Mouse (Mus musculus) hindbrain, embryonic 12.5 days (tissue): ENCODE results near the gene Tmem14a. TPM values are rescaled to one million over a fixed set of nuclear protein-coding genes. Genes with fewer than 3 reads are reported as not detected.

Experiments used
- ATAC-seq: fragments of 200-750 bp; cut with Nextera tagmentation; 2 replicates; pipeline ENCODE4 v1.8.0; 2017; ENCODE audit warnings: moderate TSS enrichment; ENCODE audit not compliant: low FRiP score
- H3K27ac ChIP-seq: fragments of 300-500 bp; sonication (generic); 2 replicates; pipeline ENCODE4 v1.5.1; 2016; ENCODE audit warnings: mild to moderate bottlenecking
- H3K27me3 ChIP-seq: fragments of 300-500 bp; sonication (generic); 2 replicates; pipeline ENCODE4 v1.6.1; 2016; ENCODE audit warnings: mild to moderate bottlenecking
- H3K36me3 ChIP-seq: fragments of 300-500 bp; sonication (generic); 2 replicates; pipeline ENCODE4 v1.6.1; 2016; ENCODE audit warnings: mild to moderate bottlenecking
- H3K4me1 ChIP-seq: fragments of 300-500 bp; sonication (generic); 2 replicates; pipeline ENCODE4 v1.6.1; 2016
- H3K4me2 ChIP-seq: fragments of 300-500 bp; sonication (generic); replicated peaks from 2 replicates; pipeline ENCODE4 v1.6.1; 2016; ENCODE audit warnings: mild to moderate bottlenecking
- H3K4me3 ChIP-seq: fragments of 300-500 bp; sonication (generic); 2 replicates; pipeline ENCODE4 v1.5.1; 2016; ENCODE audit warnings: mild to moderate bottlenecking
- H3K9ac ChIP-seq: fragments of 300-500 bp; sonication (generic); 2 replicates; pipeline ENCODE4 v1.6.1; 2016; ENCODE audit warnings: mild to moderate bottlenecking, moderate library complexity
- H3K9me3 ChIP-seq: fragments of 300-500 bp; sonication (generic); replicated peaks from 2 replicates; pipeline ENCODE4 v1.6.1; 2016; ENCODE audit warnings: mild to moderate bottlenecking
- WGBS: fragments of 180-500 bp; shearing (Covaris S2); methylation state at CpG from one replicate; pipeline ENCODE4 v1.1.7; 2016; 5-methylcytosine and 5-hydroxymethylcytosine counted together
- polyA plus RNA-seq: library from polyadenylated mRNA; unstranded; fragments of >200 nt; fragmentation: Nextera tagmentation; extraction: Ambion mirVana; gene quantifications from 2 replicates; pipeline ENCODE4 v1.2.1, GENCODE M21; 2016

Gene Tmem14a
- polyA plus RNA-seq, 1 experiment from 2014 or later, result 15.3 TPM

- Histone ChIP-seq H3K27me3 (no peaks in the 10 kb centered on the region), H3K36me3 (no peaks in the 10 kb centered on the region), H3K4me1 (no peaks in the 10 kb centered on the region), H3K9ac (no peak within 1 kb of the TSS), H3K4me2 (no peak within 1 kb of the TSS), H3K9me3 (no peaks in the 10 kb centered on the region), H3K27ac (no peak within 1 kb of the TSS), H3K4me3 (no peak within 1 kb of the TSS)
- no peak for ATAC-seq
- 90% methylated on average over 4 of the region's 8 CpGs for WGBS
Observed at GRCm38 (mm10) chr1:21239911-21240898, 21.8 kb downstream of the Tmem14a start, which contains the start of gene Gsta3. TSS of gene Gsta3 (plus strand) at chr1:21240589.

DNA sequence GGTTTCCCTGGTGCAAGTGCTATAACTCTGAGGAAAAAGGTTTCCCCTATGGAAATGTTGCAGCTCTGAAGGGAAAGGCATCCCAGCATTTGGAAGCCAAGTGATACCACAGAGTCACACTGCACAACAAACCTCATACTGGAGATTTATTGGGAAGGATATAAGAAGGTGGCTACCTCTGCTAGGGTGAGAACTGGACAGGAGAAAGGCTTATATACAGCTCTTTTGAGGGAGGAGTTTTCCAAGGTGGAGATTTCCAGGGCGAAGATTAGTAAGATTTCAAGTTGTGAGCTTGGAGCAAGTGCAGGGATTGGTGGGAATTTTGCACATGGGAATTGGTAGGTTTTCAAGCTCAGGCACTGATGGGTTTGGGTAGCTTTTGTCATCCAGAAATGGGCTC lies 22.7 kb downstream of the Tmem14a start:
- no peak overlapping the region for H3K27ac ChIP-seq
- 91% methylated on average over 1 of the region's 1 CpGs for WGBS
- no peaks in the 10 kb centered on the region for H3K4me1 ChIP-seq
- H3K4me3 ChIP-seq, result no peak overlapping the region
- ATAC-seq, result no peak
- H3K9ac ChIP-seq, result no peak overlapping the region
- H3K36me3 ChIP-seq, result no peaks in the 10 kb centered on the region
- no peaks in the 10 kb centered on the region for H3K9me3 ChIP-seq
- H3K4me2 ChIP-seq, result no peak overlapping the region
- no peaks in the 10 kb centered on the region for H3K27me3 ChIP-seq

- Histone ChIP-seq H3K9ac (no peak overlapping the region), H3K36me3 (no peaks in the 10 kb centered on the region), H3K4me2 (no peak overlapping the region), H3K27me3 (no peaks in the 10 kb centered on the region), H3K27ac (no peak overlapping the region), H3K4me1 (no peaks in the 10 kb centered on the region), H3K4me3 (no peak overlapping the region), H3K9me3 (no peaks in the 10 kb centered on the region)
- WGBS, result 80% methylated on average over 4 of the region's 4 CpGs
- ATAC-seq, result no peak
Observed at GRCm38 (mm10) chr1:21244290-21244960, 26.1 kb downstream of the Tmem14a start.

GRCm38 (mm10) chr1:21246136-21246535 lies 27.8 kb downstream of the Tmem14a start:
- H3K4me2 ChIP-seq, result no peak overlapping the region
- no peaks in the 10 kb centered on the region for H3K36me3 ChIP-seq
- no peaks in the 10 kb centered on the region for H3K4me1 ChIP-seq
- H3K9me3 ChIP-seq, result no peaks in the 10 kb centered on the region
- no peaks in the 10 kb centered on the region for H3K27me3 ChIP-seq
- no peak overlapping the region for H3K27ac ChIP-seq
- no peak overlapping the region for H3K4me3 ChIP-seq
- no peak for ATAC-seq
- no peak overlapping the region for H3K9ac ChIP-seq
- 78% methylated on average over 3 of the region's 3 CpGs for WGBS

GRCm38 (mm10) chr1:21247896-21248295 lies 29.5 kb downstream of the Tmem14a start:
- ATAC-seq, result no peak
- Histone ChIP-seq H3K4me3 (no peak overlapping the region), H3K27me3 (no peaks in the 10 kb centered on the region), H3K36me3 (no peaks in the 10 kb centered on the region), H3K9ac (no peak overlapping the region), H3K4me2 (no peak overlapping the region), H3K9me3 (no peaks in the 10 kb centered on the region), H3K4me1 (no peaks in the 10 kb centered on the region), H3K27ac (no peak overlapping the region)

DNA sequence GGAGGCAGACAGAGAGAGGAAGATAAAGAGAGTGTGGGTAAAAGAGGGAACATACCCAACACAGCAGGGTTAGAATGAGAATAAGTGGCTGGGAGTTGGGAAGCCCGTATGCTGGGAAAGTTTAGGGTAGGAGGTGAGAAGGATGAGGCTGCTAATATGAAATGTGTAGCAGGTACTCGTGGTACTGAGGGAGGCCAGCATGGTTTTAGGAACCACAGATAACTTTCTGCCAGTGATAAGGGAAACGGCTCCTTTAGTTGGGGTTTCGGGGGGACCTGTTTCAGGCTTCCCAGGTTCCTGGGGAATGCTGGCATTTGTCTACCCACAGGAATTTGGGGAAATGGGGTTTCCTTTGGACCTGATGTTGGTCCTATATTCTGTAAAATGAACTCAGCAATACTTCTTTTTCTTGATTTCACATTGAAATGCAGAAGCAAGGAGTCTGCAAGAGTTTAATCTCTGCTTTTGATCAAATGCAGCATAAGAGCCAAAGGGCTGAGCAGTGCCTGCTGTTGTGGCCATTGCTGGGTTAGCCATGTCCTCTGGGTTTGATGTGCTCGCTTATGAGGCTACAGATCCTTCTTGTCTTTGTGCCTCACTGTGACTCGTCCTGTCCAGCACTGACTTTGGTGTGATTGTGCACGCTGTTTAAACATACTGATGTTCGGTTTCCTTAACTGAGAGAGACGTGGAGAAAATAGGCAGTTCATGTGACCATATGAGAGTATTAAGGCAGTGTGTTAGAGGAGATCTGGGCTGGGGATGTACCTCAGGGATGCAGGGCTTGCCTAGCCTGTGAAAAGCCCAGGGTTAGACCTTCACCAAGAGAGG lies 30.4 kb downstream of the Tmem14a start:
- no peak overlapping the region for H3K4me2 ChIP-seq
- no peaks in the 10 kb centered on the region for H3K36me3 ChIP-seq
- H3K4me3 ChIP-seq, result no peak overlapping the region
- H3K9ac ChIP-seq, result no peak overlapping the region
- H3K27me3 ChIP-seq, result no peaks in the 10 kb centered on the region
- 91% methylated on average over 9 of the region's 9 CpGs for WGBS
- no peak for ATAC-seq
- no peaks in the 10 kb centered on the region for H3K4me1 ChIP-seq
- H3K9me3 ChIP-seq, result no peaks in the 10 kb centered on the region
- no peak overlapping the region for H3K27ac ChIP-seq

DNA sequence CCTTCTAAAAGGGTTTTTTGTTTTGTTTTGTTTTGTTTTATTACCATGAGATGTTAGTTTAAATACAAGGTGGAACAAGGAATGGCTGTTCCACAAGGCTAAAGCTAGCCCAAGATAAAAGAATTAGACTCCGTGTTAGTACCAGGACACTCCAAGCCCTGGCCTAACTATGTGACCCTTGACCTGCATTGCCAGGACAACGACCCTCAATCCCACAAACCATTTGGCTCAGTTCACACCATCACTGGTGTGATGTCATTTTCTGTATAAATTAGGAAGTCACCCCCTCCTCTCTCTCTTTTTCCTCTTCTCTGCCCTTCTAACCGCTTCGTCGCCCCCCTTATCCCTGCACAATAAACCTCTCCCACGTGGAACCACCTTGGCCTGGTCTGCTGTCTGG lies 33.3 kb downstream of the Tmem14a start:
- Histone ChIP-seq H3K27ac (no peak overlapping the region), H3K9me3 (no peaks in the 10 kb centered on the region), H3K27me3 (no peaks in the 10 kb centered on the region), H3K4me1 (no peaks in the 10 kb centered on the region), H3K4me3 (no peak overlapping the region), H3K9ac (no peak overlapping the region), H3K4me2 (no peak overlapping the region), H3K36me3 (no peaks in the 10 kb centered on the region)
- no peak for ATAC-seq
- WGBS, result 40% methylated on average over 6 of the region's 6 CpGs

DNA sequence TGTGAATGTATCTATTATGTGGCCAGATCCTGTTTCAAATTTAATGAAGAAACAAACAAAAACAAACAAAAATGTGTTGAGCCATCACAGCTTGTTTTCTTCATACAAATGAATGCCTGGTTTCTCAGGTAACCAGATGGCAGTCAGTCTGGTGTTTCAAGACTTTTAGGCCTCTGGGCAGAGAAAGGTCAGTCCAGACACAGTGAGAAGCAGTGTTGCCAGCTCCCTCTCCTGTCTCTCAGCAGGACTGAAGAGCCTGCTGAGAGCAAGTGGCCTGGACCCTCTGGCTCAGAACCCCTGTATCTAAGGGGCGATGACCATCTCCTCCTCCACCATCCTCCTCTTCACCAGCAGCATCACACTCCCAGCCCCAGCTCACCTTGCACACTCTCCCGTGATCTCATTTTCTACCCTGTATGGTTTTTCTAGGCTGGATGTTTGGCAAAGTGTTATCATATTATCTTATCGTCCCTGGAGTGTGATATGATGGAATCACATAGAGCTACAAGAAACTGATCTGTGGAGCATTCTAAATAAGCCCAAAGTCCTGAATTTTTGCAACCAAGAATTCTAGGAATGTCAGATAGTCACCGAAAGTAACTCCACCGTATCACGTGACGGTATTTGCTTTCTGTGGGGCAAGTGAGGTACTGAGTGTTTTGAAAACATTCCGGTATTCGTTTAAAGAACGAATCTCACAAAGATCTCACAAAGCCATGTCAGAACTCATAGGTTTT lies 34.4 kb downstream of the Tmem14a start:
- Histone ChIP-seq H3K9me3 (no peaks in the 10 kb centered on the region), H3K27ac (no peak overlapping the region), H3K4me3 (no peak overlapping the region), H3K27me3 (no peaks in the 10 kb centered on the region), H3K9ac (no peak overlapping the region), H3K4me1 (no peaks in the 10 kb centered on the region), H3K36me3 (no peaks in the 10 kb centered on the region), H3K4me2 (no peak overlapping the region)
- no peak for ATAC-seq
- 83% methylated on average over 10 of the region's 10 CpGs for WGBS

DNA sequence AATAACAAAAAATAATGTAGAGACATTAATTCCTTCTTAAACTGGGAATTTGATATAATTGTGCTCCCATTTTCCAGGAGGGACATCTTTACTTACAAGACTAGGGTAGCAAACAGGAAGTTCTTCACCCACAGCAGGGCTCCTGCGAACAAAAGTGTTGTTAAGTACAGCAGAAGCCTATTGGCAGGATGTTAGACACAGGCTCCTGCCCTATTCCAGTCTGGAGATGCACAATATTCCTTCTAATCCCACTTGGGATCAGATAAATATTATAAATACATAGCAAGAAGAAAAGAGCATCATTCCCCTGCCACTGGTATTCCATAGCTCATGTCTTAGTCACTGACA lies 34.9 kb downstream of the Tmem14a start:
- Histone ChIP-seq H3K27ac (no peak overlapping the region), H3K9ac (no peak overlapping the region), H3K27me3 (no peaks in the 10 kb centered on the region), H3K36me3 (no peaks in the 10 kb centered on the region), H3K4me1 (no peaks in the 10 kb centered on the region), H3K9me3 (no peaks in the 10 kb centered on the region), H3K4me2 (no peak overlapping the region), H3K4me3 (no peak overlapping the region)
- no peak for ATAC-seq
- WGBS, result 83% methylated on average over 1 of the region's 1 CpGs

- ATAC-seq, result no peak
- no peaks in the 10 kb centered on the region for H3K27me3 ChIP-seq
- no peak overlapping the region for H3K4me3 ChIP-seq
- H3K9ac ChIP-seq, result no peak overlapping the region
- H3K36me3 ChIP-seq, result no peaks in the 10 kb centered on the region
- no peaks in the 10 kb centered on the region for H3K9me3 ChIP-seq
- H3K4me1 ChIP-seq, result no peaks in the 10 kb centered on the region
- H3K4me2 ChIP-seq, result no peak overlapping the region
- no peak overlapping the region for H3K27ac ChIP-seq
- WGBS, result 77% methylated on average over 4 of the region's 4 CpGs
Observed at GRCm38 (mm10) chr1:21253856-21254255, 35.5 kb downstream of the Tmem14a start.

- Histone ChIP-seq H3K9ac (no peak overlapping the region), H3K27ac (no peak overlapping the region), H3K9me3 (no peaks in the 10 kb centered on the region), H3K4me3 (no peak overlapping the region), H3K4me2 (no peak overlapping the region), H3K4me1 (no peaks in the 10 kb centered on the region), H3K27me3 (no peaks in the 10 kb centered on the region), H3K36me3 (no peaks in the 10 kb centered on the region)
- WGBS, result 91% methylated on average over 7 of the region's 7 CpGs
- no peak for ATAC-seq
Observed at GRCm38 (mm10) chr1:21255625-21256345, 37.4 kb downstream of the Tmem14a start.
